8 mouse cellular contexts compared by ENCODE assay signal in genomic region chr13:81658053-81658752, GRCm38 (mm10). TPM values are rescaled to one million over a fixed set of nuclear protein-coding genes. Genes with fewer than 3 reads are reported as not detected.
DNase-seq lines count a peak whose midpoint lies in the region; ATAC-seq and TF ChIP-seq lines count a peak whose summit lies in the region.

No protein-coding gene starts in this region.

- 14% methylated on average over 21 of the region's 21 CpGs for WGBS in forebrain, embryonic 12.5 days
- 14% methylated on average over 21 of the region's 21 CpGs for WGBS in limb, embryonic 14.5 days

- peak overlapping the region; percentile 72 for H3K4me2 ChIP-seq in forebrain, embryonic 12.5 days
- H3K4me2 ChIP-seq in limb, embryonic 14.5 days (replicated peaks; ENCODE audit: low read depth, low read length, severe bottlenecking), result peak overlapping the region; percentile 60

- DNase-seq in heart, adult 11 months, result peak; percentile 15
- no peak for DNase-seq in heart, postnatal 25 days (ENCODE audit: low spot score)
- peak; percentile 14 for DNase-seq in limb, embryonic 14.5 days (ENCODE audit: low spot score)
- peak; percentile 4 for DNase-seq in skeletal muscle tissue, adult 2 months (ENCODE audit: low read depth, low spot score)
- DNase-seq in urinary bladder, postnatal 25 days (ENCODE audit: low spot score), result no peak
- no peak for DNase-seq in cerebellum, adult 9-10 months

- H3K36me3 ChIP-seq in forebrain, embryonic 12.5 days (replicated peaks), result no peaks in the 10 kb centered on the region; the same call in 1 of the 2 replicates
- no peaks in the 10 kb centered on the region for H3K36me3 ChIP-seq in limb, embryonic 14.5 days (ENCODE audit: control insufficient read depth, insufficient read depth, low read length)

- peak overlapping the region; percentile 93 for H3K27ac ChIP-seq in forebrain, embryonic 12.5 days
- H3K27ac ChIP-seq in limb, embryonic 14.5 days (replicated peaks; ENCODE audit: low read depth, low read length), result peak overlapping the region; percentile 86

- peaks cover 20% of the 10 kb centered on the region for H3K4me1 ChIP-seq in forebrain, embryonic 12.5 days
- H3K4me1 ChIP-seq in limb, embryonic 14.5 days (ENCODE audit: control insufficient read depth, insufficient read depth, low read length), result peaks cover 18% of the 10 kb centered on the region

- peak overlapping the region; percentile 72 for H3K4me3 ChIP-seq in forebrain, embryonic 12.5 days (replicated peaks)
- H3K4me3 ChIP-seq in limb, embryonic 14.5 days (replicated peaks; ENCODE audit: low read length), result peak overlapping the region; percentile 81

- no peak for TF ChIP-seq POLR2A in limb, embryonic 14.5 days (IDR thresholded peaks at IDR 0.05; ENCODE audit: borderline replicate concordance, extremely low read depth, insufficient read depth, insufficient read length)

- peak overlapping the region; percentile 83 for H3K9ac ChIP-seq in forebrain, embryonic 12.5 days
- H3K9ac ChIP-seq in limb, embryonic 14.5 days (ENCODE audit: low read depth, low read length, severe bottlenecking), result peak overlapping the region; percentile 90

- intact Hi-C loops in heart, postnatal 25 days (cut with DNase I), result loop anchor here (2.0 to 10.0 kb wide), 4 partner anchors 51 to 773 kb away; partner anchors contain the start of genes Arrdc3 and Cetn3

- no peaks in the 10 kb centered on the region for H3K27me3 ChIP-seq in forebrain, embryonic 12.5 days
- H3K27me3 ChIP-seq in limb, embryonic 14.5 days (ENCODE audit: control insufficient read depth, insufficient read depth, low read length), result no peaks in the 10 kb centered on the region

- no peaks in the 10 kb centered on the region for H3K9me3 ChIP-seq in forebrain, embryonic 12.5 days
- no peaks in the 10 kb centered on the region for H3K9me3 ChIP-seq in limb, embryonic 14.5 days (ENCODE audit: control insufficient read depth, low read length)

- ATAC-seq in CD4-positive, CD25-positive, alpha-beta regulatory T cell, adult 4 months, result peak; percentile 14
- 0 out of 2 replicates have a peak, but pooled peaks have one; percentile 2 for ATAC-seq in forebrain, embryonic 12.5 days (ENCODE audit: low FRiP score)
- no peak for ATAC-seq in limb, embryonic 14.5 days (ENCODE audit: low FRiP score, low read depth)

RNA-seq across cellular contexts. Expression of gene Lysmd3, which starts 0.7 kb away (rescaled TPM):
- total RNA-seq in heart, postnatal 25 days (2021), result 10 to 100 TPM; 17.4 to 17.9 TPM
- polyA plus RNA-seq in CD4-positive, CD25-positive, alpha-beta regulatory T cell, adult 4 months (2017; shearing (Covaris generic)), result 10 to 100 TPM; 17.1 to 23.7 TPM
- polyA plus RNA-seq in forebrain, embryonic 12.5 days (2016; fragmentation: Nextera tagmentation; extraction: Ambion mirVana), result 22.2 and 26.3 TPM in 2 replicates
- 15.1 and 19.3 TPM in 2 replicates for polyA plus RNA-seq in limb, embryonic 14.5 days (2012; rRNA removed)
- 35.1 and 35.7 TPM in 2 replicates for polyA plus RNA-seq in limb, embryonic 14.5 days (2014; fragmentation: Nextera tagmentation; extraction: Ambion mirVana)

RNA-seq across cellular contexts. Expression of gene Adgrv1, which starts 25.2 kb away (rescaled TPM):
- total RNA-seq in heart, postnatal 25 days (2021), result under 1 TPM; 0.13 to 0.17 TPM
- not detected for polyA plus RNA-seq in CD4-positive, CD25-positive, alpha-beta regulatory T cell, adult 4 months (2017; shearing (Covaris generic))
- polyA plus RNA-seq in forebrain, embryonic 12.5 days (2016; fragmentation: Nextera tagmentation; extraction: Ambion mirVana), result 44.5 and 44.7 TPM in 2 replicates
- 0.55 TPM in 2 replicates for polyA plus RNA-seq in limb, embryonic 14.5 days (2012; rRNA removed)
- polyA plus RNA-seq in limb, embryonic 14.5 days (2014; fragmentation: Nextera tagmentation; extraction: Ambion mirVana), result 0.65 and 0.96 TPM in 2 replicates

RNA-seq across cellular contexts. Expression of gene Polr3g, which starts 52.6 kb away (rescaled TPM):
- total RNA-seq in heart, postnatal 25 days (2021), result 1 to 10 TPM; 1.9 to 2.5 TPM
- 1 to 10 TPM; 6.8 to 8.4 TPM for polyA plus RNA-seq in CD4-positive, CD25-positive, alpha-beta regulatory T cell, adult 4 months (2017; shearing (Covaris generic))
- polyA plus RNA-seq in forebrain, embryonic 12.5 days (2016; fragmentation: Nextera tagmentation; extraction: Ambion mirVana), result 10.4 and 10.5 TPM in 2 replicates
- 12.2 and 15.0 TPM in 2 replicates for polyA plus RNA-seq in limb, embryonic 14.5 days (2012; rRNA removed)
- 29.9 and 31.1 TPM in 2 replicates for polyA plus RNA-seq in limb, embryonic 14.5 days (2014; fragmentation: Nextera tagmentation; extraction: Ambion mirVana)

RNA-seq across cellular contexts. Expression of gene Mblac2, which starts 52.9 kb away (rescaled TPM):
- 1 to 10 TPM; 2.5 to 3.1 TPM for total RNA-seq in heart, postnatal 25 days (2021)
- polyA plus RNA-seq in CD4-positive, CD25-positive, alpha-beta regulatory T cell, adult 4 months (2017; shearing (Covaris generic)), result 10 to 100 TPM in 1 of 2 experiments, 1 to 10 TPM in 1; 9.6 to 14.8 TPM
- polyA plus RNA-seq in forebrain, embryonic 12.5 days (2016; fragmentation: Nextera tagmentation; extraction: Ambion mirVana), result 6.8 and 8.4 TPM in 2 replicates
- 4.9 and 5.4 TPM in 2 replicates for polyA plus RNA-seq in limb, embryonic 14.5 days (2012; rRNA removed)
- polyA plus RNA-seq in limb, embryonic 14.5 days (2014; fragmentation: Nextera tagmentation; extraction: Ambion mirVana), result 12.4 and 14.1 TPM in 2 replicates

Comparison
In these comparisons a context has a peak if more than half of its experiments do, and no peak if none do; other contexts are left out.
1. DNase-seq: peak in heart, adult 11 months (single experiment), limb, embryonic 14.5 days (single experiment) and skeletal muscle tissue, adult 2 months (single experiment); none in heart, postnatal 25 days (single experiment), urinary bladder, postnatal 25 days (single experiment) and cerebellum, adult 9-10 months (single experiment).
2. RNA of gene Adgrv1, which starts 25.2 kb away (polyA plus RNA-seq): 44.5 to 44.7 TPM in forebrain, embryonic 12.5 days; 0.55 to 0.96 TPM in limb, embryonic 14.5 days and not detected in CD4-positive, CD25-positive, alpha-beta regulatory T cell, adult 4 months; every median in the first group is over 10 times any median in the second.